Mouse (Mus musculus) forebrain, embryonic 10.5 days (tissue): ENCODE measurements around the gene Scaf8. TPM values are rescaled to one million over a fixed set of nuclear protein-coding genes. Genes with fewer than 3 reads are reported as not detected.
"Not testable (repeated sequence)": the region's sequence is repeated elsewhere in the genome, so short reads cannot be mapped to it uniquely, and the experiment has no call there.

ENCODE experiments used
- DNase-seq: peaks from one replicate; pipeline ENCODE4 v3.0.0-alpha.2; 2017; ENCODE audit warnings: low spot score; ENCODE audit errors: extremely low spot score
- H3K27ac ChIP-seq: fragments of 300-500 bp; sonication (generic); 2 replicates; pipeline ENCODE4 v1.5.1; 2016; ENCODE audit warnings: mild to moderate bottlenecking
- H3K27me3 ChIP-seq: fragments of 300-500 bp; sonication (generic); 2 replicates; pipeline ENCODE4 v1.6.1; 2016; ENCODE audit warnings: mild to moderate bottlenecking; ENCODE audit not compliant: poor library complexity, severe bottlenecking
- H3K36me3 ChIP-seq: fragments of 300-500 bp; sonication (generic); replicated peaks from 2 replicates; pipeline ENCODE4 v1.6.1; 2016; ENCODE audit warnings: mild to moderate bottlenecking, moderate library complexity
- H3K4me1 ChIP-seq: fragments of 300-500 bp; sonication (generic); 2 replicates; pipeline ENCODE4 v1.6.1; 2016
- H3K4me3 ChIP-seq: fragments of 300-500 bp; sonication (generic); 2 replicates; pipeline ENCODE4 v1.5.1; 2016; ENCODE audit warnings: mild to moderate bottlenecking, moderate library complexity
- H3K9me3 ChIP-seq: fragments of 300-500 bp; sonication (generic); 2 replicates; pipeline ENCODE4 v1.6.1; 2016; ENCODE audit warnings: mild to moderate bottlenecking, moderate library complexity
- WGBS: fragments of 180-500 bp; shearing (Covaris S2); methylation state at CpG from one replicate; pipeline ENCODE4 v1.1.7; 2016; 5-methylcytosine and 5-hydroxymethylcytosine counted together
- polyA plus RNA-seq: library from polyadenylated mRNA; unstranded; fragments of >200 nt; fragmentation: Nextera tagmentation; extraction: Ambion mirVana; gene quantifications from 2 replicates; pipeline ENCODE4 v1.2.1, GENCODE M21; 2016

The Scaf8 gene
- polyA plus RNA-seq, 1 experiment from 2014 or later: 21.1 TPM

- Histone ChIP-seq H3K9me3 (no peaks in the 10 kb centered on the region), H3K27me3 (no peaks in the 10 kb centered on the region), H3K4me1 (peaks cover 3% of the 10 kb centered on the region; the same call in 1 of the 2 replicates), H3K36me3 (peaks cover 65% of the 10 kb centered on the region), H3K4me3 (no peak overlapping the region), H3K27ac (no peak overlapping the region)
- DNase-seq: no peak
These were observed 20.6 kb downstream of the Scaf8 start for GRCm38 (mm10) chr17:3135346-3135745.

- Histone ChIP-seq H3K36me3 (peaks cover 65% of the 10 kb centered on the region), H3K9me3 (no peaks in the 10 kb centered on the region), H3K4me1 (peaks cover 3% of the 10 kb centered on the region; the same call in 1 of the 2 replicates), H3K27ac (no peak overlapping the region), H3K27me3 (no peaks in the 10 kb centered on the region), H3K4me3 (no peak overlapping the region)
- WGBS: 96% methylated on average over 7 of the region's 7 CpGs
- no peak for DNase-seq
These were observed 21.4 kb downstream of the Scaf8 start for GRCm38 (mm10) chr17:3136127-3136526.

- Histone ChIP-seq H3K9me3 (no peaks in the 10 kb centered on the region), H3K27ac (no peak overlapping the region), H3K4me1 (peaks cover 3% of the 10 kb centered on the region; the same call in 1 of the 2 replicates), H3K27me3 (no peaks in the 10 kb centered on the region), H3K36me3 (peaks cover 47% of the 10 kb centered on the region), H3K4me3 (no peak overlapping the region)
- WGBS: 72% methylated on average over 3 of the region's 3 CpGs
- no peak for DNase-seq
These were observed 23.6 kb downstream of the Scaf8 start for GRCm38 (mm10) chr17:3138387-3138786.

- Histone ChIP-seq H3K36me3 (peaks cover 42% of the 10 kb centered on the region), H3K4me1 (peaks cover 3% of the 10 kb centered on the region; the same call in 1 of the 2 replicates), H3K9me3 (no peaks in the 10 kb centered on the region), H3K27me3 (no peaks in the 10 kb centered on the region), H3K4me3 (no peak overlapping the region), H3K27ac (no peak overlapping the region)
- 92% methylated on average over 1 of the region's 1 CpGs for WGBS
- DNase-seq: no peak
These were observed 25.3 kb downstream of the Scaf8 start for GRCm38 (mm10) chr17:3140100-3140499.

- DNase-seq: no peak
- Histone ChIP-seq H3K4me3 (no peak overlapping the region), H3K9me3 (no peaks in the 10 kb centered on the region), H3K27me3 (no peaks in the 10 kb centered on the region), H3K4me1 (no peaks in the 10 kb centered on the region), H3K36me3 (peaks cover 67% of the 10 kb centered on the region), H3K27ac (no peak overlapping the region)
- WGBS: 94% methylated on average over 1 of the region's 1 CpGs
These were observed 34.1 kb downstream of the Scaf8 start for GRCm38 (mm10) chr17:3148853-3149252.

- Histone ChIP-seq H3K27ac (no peak overlapping the region), H3K4me3 (no peak overlapping the region), H3K4me1 (no peaks in the 10 kb centered on the region), H3K27me3 (no peaks in the 10 kb centered on the region), H3K9me3 (no peaks in the 10 kb centered on the region), H3K36me3 (peaks cover 67% of the 10 kb centered on the region)
- DNase-seq: no peak
- 80% methylated on average over 1 of the region's 1 CpGs for WGBS
These were observed 34.8 kb downstream of the Scaf8 start for GRCm38 (mm10) chr17:3149541-3149940.

- 88% methylated on average over 1 of the region's 1 CpGs for WGBS
- H3K27me3 ChIP-seq: not testable (repeated sequence)
- H3K36me3 ChIP-seq: peaks cover 70% of the 10 kb centered on the region
These were observed 35.9 kb downstream of the Scaf8 start for GRCm38 (mm10) chr17:3150701-3151100.

GRCm38 (mm10) chr17:3151181-3151580 lies 36.4 kb downstream of the Scaf8 start:
- peaks cover 70% of the 10 kb centered on the region for H3K36me3 ChIP-seq

More at GRCm38 (mm10) chr17:3150701-3151100, 35.9 kb downstream of the Scaf8 start:
- not testable (repeated sequence) for H3K4me1 ChIP-seq, DNase-seq, H3K4me3 ChIP-seq, H3K9me3 ChIP-seq, H3K27ac ChIP-seq

GRCm38 (mm10) chr17:3156176-3156575 lies 41.4 kb downstream of the Scaf8 start:
- not testable (repeated sequence) for H3K27ac ChIP-seq, DNase-seq, H3K4me1 ChIP-seq, H3K9me3 ChIP-seq, H3K4me3 ChIP-seq, H3K27me3 ChIP-seq
- H3K36me3 ChIP-seq: peaks cover 74% of the 10 kb centered on the region
- 91% methylated on average over 9 of the region's 9 CpGs for WGBS

More at GRCm38 (mm10) chr17:3151181-3151580, 36.4 kb downstream of the Scaf8 start:
- H3K27ac ChIP-seq: no peak overlapping the region
- H3K9me3 ChIP-seq: no peaks in the 10 kb centered on the region
- DNase-seq: no peak
- H3K27me3 ChIP-seq: no peaks in the 10 kb centered on the region
- no peaks in the 10 kb centered on the region for H3K4me1 ChIP-seq
- H3K4me3 ChIP-seq: no peak overlapping the region

- DNase-seq: no peak
- H3K9me3 ChIP-seq: no peaks in the 10 kb centered on the region
- no peaks in the 10 kb centered on the region for H3K4me1 ChIP-seq
- H3K27me3 ChIP-seq: no peaks in the 10 kb centered on the region
- H3K36me3 ChIP-seq: peaks cover 75% of the 10 kb centered on the region
- no peak overlapping the region for H3K27ac ChIP-seq
- no peak overlapping the region for H3K4me3 ChIP-seq
These were observed 42.2 kb downstream of the Scaf8 start for GRCm38 (mm10) chr17:3157016-3157415.

GRCm38 (mm10) chr17:3162905-3163304 lies 48.1 kb downstream of the Scaf8 start:
- 94% methylated on average over 4 of the region's 4 CpGs for WGBS
- no peak for DNase-seq
- no peaks in the 10 kb centered on the region for H3K27me3 ChIP-seq
- no peaks in the 10 kb centered on the region for H3K9me3 ChIP-seq
- H3K4me3 ChIP-seq: no peak overlapping the region
- H3K27ac ChIP-seq: no peak overlapping the region
- H3K4me1 ChIP-seq: no peaks in the 10 kb centered on the region
- peaks cover 83% of the 10 kb centered on the region for H3K36me3 ChIP-seq

GRCm38 (mm10) chr17:3180425-3180945 lies 65.7 kb downstream of the Scaf8 start:
- WGBS: 92% methylated on average over 1 of the region's 1 CpGs
- not testable (repeated sequence) for H3K27me3 ChIP-seq, H3K4me1 ChIP-seq, H3K9me3 ChIP-seq, H3K4me3 ChIP-seq, DNase-seq, H3K27ac ChIP-seq
- H3K36me3 ChIP-seq: peaks cover 89% of the 10 kb centered on the region

- H3K9me3 ChIP-seq, H3K27ac ChIP-seq, DNase-seq, H3K27me3 ChIP-seq, H3K4me3 ChIP-seq, H3K4me1 ChIP-seq: not testable (repeated sequence)
- peaks cover 97% of the 10 kb centered on the region for H3K36me3 ChIP-seq
These were observed 80.7 kb downstream of the Scaf8 start for GRCm38 (mm10) chr17:3195483-3195882.

GRCm38 (mm10) chr17:3200328-3200727 lies 85.6 kb downstream of the Scaf8 start:
- Histone ChIP-seq H3K27ac (no peak overlapping the region), H3K4me3 (no peak overlapping the region), H3K9me3 (no peaks in the 10 kb centered on the region), H3K36me3 (peaks cover 94% of the 10 kb centered on the region), H3K4me1 (no peaks in the 10 kb centered on the region), H3K27me3 (no peaks in the 10 kb centered on the region)
- no peak for DNase-seq
- 83% methylated on average over 8 of the region's 8 CpGs for WGBS
